Mouse (Mus musculus): Measurements from ENCODE around the gene Galnt2.

Gene Galnt2

GRCm38 (mm10) chr8:124231176-124231484 lies at the start of gene Galnt2:
Gene Galnt2, plus strand, starts transcription at chr8:124231391.
- peak; percentile 84 for DNase-seq (ENCODE audit: low spot score)

GRCm38 (mm10) chr8:124181751-124182150 lies 49.4 kb upstream of the Galnt2 start:
- no peak for DNase-seq (ENCODE audit: low spot score)

GRCm38 (mm10) chr8:124182224-124182623 lies 49.0 kb upstream of the Galnt2 start:
- DNase-seq (ENCODE audit: low spot score): no peak

GRCm38 (mm10) chr8:124184078-124184477 lies 47.1 kb upstream of the Galnt2 start:
- no peak for DNase-seq (ENCODE audit: low spot score)

GRCm38 (mm10) chr8:124184507-124184906 lies 46.7 kb upstream of the Galnt2 start:
- no peak for DNase-seq (ENCODE audit: low spot score)

- DNase-seq (ENCODE audit: low spot score): no peak
These were observed 46.1 kb upstream of the Galnt2 start for GRCm38 (mm10) chr8:124185081-124185480.

- no peak for DNase-seq (ENCODE audit: low spot score)
These were observed 40.8 kb upstream of the Galnt2 start for GRCm38 (mm10) chr8:124190388-124190787.

GRCm38 (mm10) chr8:124192242-124192641 lies 38.9 kb upstream of the Galnt2 start:
- DNase-seq (ENCODE audit: low spot score): no peak

- no peak for DNase-seq (ENCODE audit: low spot score)
These were observed 38.2 kb upstream of the Galnt2 start for GRCm38 (mm10) chr8:124192976-124193375.

- DNase-seq (ENCODE audit: low spot score): no peak
These were observed 37.2 kb upstream of the Galnt2 start for GRCm38 (mm10) chr8:124193992-124194391.

GRCm38 (mm10) chr8:124196195-124196594 lies 35.0 kb upstream of the Galnt2 start:
- no peak for DNase-seq (ENCODE audit: low spot score)

GRCm38 (mm10) chr8:124196797-124197196 lies 34.4 kb upstream of the Galnt2 start:
- DNase-seq (ENCODE audit: low spot score): no peak

GRCm38 (mm10) chr8:124198230-124198629 lies 33.0 kb upstream of the Galnt2 start:
- no peak for DNase-seq (ENCODE audit: low spot score)

- no peak for DNase-seq (ENCODE audit: low spot score)
These were observed 30.8 kb upstream of the Galnt2 start for GRCm38 (mm10) chr8:124200400-124200799.

GRCm38 (mm10) chr8:124201706-124202105 lies 29.5 kb upstream of the Galnt2 start:
- DNase-seq (ENCODE audit: low spot score): no peak

GRCm38 (mm10) chr8:124202895-124203294 lies 28.3 kb upstream of the Galnt2 start:
- DNase-seq (ENCODE audit: low spot score): no peak

- DNase-seq (ENCODE audit: low spot score): no peak
These were observed 27.1 kb upstream of the Galnt2 start for GRCm38 (mm10) chr8:124204001-124204601.

GRCm38 (mm10) chr8:124212148-124212547 lies 19.0 kb upstream of the Galnt2 start:
- DNase-seq (ENCODE audit: low spot score): no peak

GRCm38 (mm10) chr8:124216951-124217350 lies 14.2 kb upstream of the Galnt2 start:
- DNase-seq (ENCODE audit: low spot score): no peak

GRCm38 (mm10) chr8:124229883-124230282 lies 1.3 kb upstream of the Galnt2 start:
- no peak for DNase-seq (ENCODE audit: low spot score)

- DNase-seq (ENCODE audit: low spot score): no peak
These were observed 555 bp upstream of the Galnt2 start for GRCm38 (mm10) chr8:124230496-124231175.

- DNase-seq (ENCODE audit: low spot score): peak; percentile 54
These were observed 491 bp downstream of the Galnt2 start for GRCm38 (mm10) chr8:124231485-124232279.

GRCm38 (mm10) chr8:124232280-124232600 lies 1.0 kb downstream of the Galnt2 start:
- no peak for DNase-seq (ENCODE audit: low spot score)
